Mouse (Mus musculus): ENCODE data around the gene Htra1. TPM values are rescaled to one million over a fixed set of nuclear protein-coding genes. Genes with fewer than 3 reads are reported as not detected.
A peak's percentile ranks its signal among the peaks of the same experiment; 100 is the strongest.

The Htra1 gene
- total and polyA plus RNA-seq, 3 experiments: not detected

GRCm38 (mm10) chr7:130900233-130900848, 35.6 kb upstream of the Htra1 start:
- Histone ChIP-seq H3K9me3 (replicated peaks; ENCODE audit: insufficient read depth, low read length) (no peaks in the 10 kb centered on the region), H3K27me3 (ENCODE audit: control insufficient read depth in 1 of 2, insufficient read depth in 2 of 2, low read length in 2 of 2) (no peaks in the 10 kb centered on the region), H3K4me3 (ENCODE audit: control insufficient read depth in 1 of 2, insufficient read depth in 1 of 2, low read depth in 2 of 2, low read length in 2 of 2) (peak overlapping the region; percentile 58 to 79), H3K9ac (ENCODE audit: control insufficient read depth, low read depth, low read length, poor library complexity, severe bottlenecking) (peak overlapping the region; percentile 76), H3K79me2 (ENCODE audit: control insufficient read depth, insufficient read depth, low read length, poor library complexity) (no peaks in the 10 kb centered on the region; the same call in 1 of the 2 replicates), H3K27ac (ENCODE audit: control insufficient read depth, low read depth, low read length) (peak overlapping the region; percentile 99), H3K36me3 (ENCODE audit: control insufficient read depth in 1 of 2, insufficient read depth in 2 of 2, low read length in 2 of 2) (peaks cover 0 to 23% of the 10 kb centered on the region in 2 experiments; a peak in 2 of 4 replicates), H3K4me1 (ENCODE audit: control insufficient read depth in 1 of 2, insufficient read depth in 2 of 2, low read length in 2 of 2) (peaks cover 14 to 15% of the 10 kb centered on the region in 2 experiments)
- TF ChIP-seq MAFK (IDR thresholded peaks at IDR 0.05; ENCODE audit: borderline replicate concordance, low read depth, low read length): no peak
- TF ChIP-seq MAZ (IDR thresholded peaks at IDR 0.05; ENCODE audit: low read depth, low read length): 0 out of 2 replicates have a peak, but pooled peaks have one; percentile 48
- TF ChIP-seq KAT2A (conservative IDR thresholded peaks at IDR 0.05; ENCODE audit: low read depth, low read length): 0 out of 2 replicates have a peak, but pooled peaks have one; percentile 26
- TF ChIP-seq MYC (IDR thresholded peaks at IDR 0.05; ENCODE audit: low read depth, low read length): peak; percentile 70; the same call in 1 of the 2 replicates
- 0 out of 2 replicates have a peak, but pooled peaks have one; percentile 15 for TF ChIP-seq TCF12 (IDR thresholded peaks at IDR 0.05; ENCODE audit: low read depth, low read length)
- peak; percentile 60; the same call in 1 of the 2 replicates for TF ChIP-seq ELF1 (IDR thresholded peaks at IDR 0.05; ENCODE audit: low read depth, low read length)
- TF ChIP-seq USF1 (IDR thresholded peaks at IDR 0.05; ENCODE audit: low read depth, low read length): no peak
- TF ChIP-seq RCOR1 (IDR thresholded peaks at IDR 0.05; ENCODE audit: low read depth, low read length): peak; percentile 33; the same call in 1 of the 2 replicates
- peak; percentile 44 for TF ChIP-seq HCFC1 (IDR thresholded peaks at IDR 0.05; ENCODE audit: low read depth, low read length)
- peak; percentile 63 for TF ChIP-seq NELFE (IDR thresholded peaks at IDR 0.05; ENCODE audit: low read depth, low read length)
- no peak for TF ChIP-seq CTCF (IDR thresholded peaks at IDR 0.05 in 2 of 3, conservative IDR thresholded peaks at IDR 0.05 in 1 of 3; ENCODE audit: control insufficient read depth in 1 of 3, insufficient read depth in 1 of 3, low read depth in 2 of 3, low read length in 3 of 3, poor library complexity in 1 of 3, severe bottlenecking in 1 of 3)
- peak; percentile 16; the same call in 1 of the 2 replicates for TF ChIP-seq TBP (IDR thresholded peaks at IDR 0.05; ENCODE audit: low read depth, low read length)
- TF ChIP-seq MXI1 (IDR thresholded peaks at IDR 0.05; ENCODE audit: low read depth, low read length): no peak; the same call in 1 of the 2 replicates
- peak in 1 of 2 experiments; percentile 54; a peak in 2 of 4 replicates for TF ChIP-seq POLR2A (IDR thresholded peaks at IDR 0.05; ENCODE audit: control insufficient read depth in 1 of 2, insufficient read depth in 1 of 2, low read depth in 1 of 2, low read length in 2 of 2, poor library complexity in 1 of 2)
- peak; percentile 80 for TF ChIP-seq SIN3A (IDR thresholded peaks at IDR 0.05; ENCODE audit: low read length)
- TF ChIP-seq CHD2 (IDR thresholded peaks at IDR 0.05; ENCODE audit: low read length): no peak
- no peak for TF ChIP-seq POLR2AphosphoS5 (IDR thresholded peaks at IDR 0.05; ENCODE audit: borderline replicate concordance, low read depth, low read length)
- peak; percentile 44 for TF ChIP-seq ETS1 (IDR thresholded peaks at IDR 0.05; ENCODE audit: low read depth, low read length)
- TF ChIP-seq BHLHE40 (IDR thresholded peaks at IDR 0.05; ENCODE audit: borderline replicate concordance, low read depth, low read length): no peak
- TF ChIP-seq UBTF (IDR thresholded peaks at IDR 0.05; ENCODE audit: borderline replicate concordance, insufficient read depth, low read depth, low read length): no peak
- TF ChIP-seq MAX (IDR thresholded peaks at IDR 0.05; ENCODE audit: low read length): peak; percentile 44; the same call in 1 of the 2 replicates
- TF ChIP-seq ZNF384 (IDR thresholded peaks at IDR 0.05; ENCODE audit: low read depth, low read length): peak; percentile 89
- TF ChIP-seq EP300 (IDR thresholded peaks at IDR 0.05; ENCODE audit: low read depth in 1 of 2, low read length in 2 of 2): peak in 1 of 2 experiments; percentile 70; a peak in 3 of 4 replicates
- DNase-seq (ENCODE audit: low read depth, low spot score): peak; percentile 85
